Mouse (Mus musculus) ES-CJ7 (cell line): ENCODE results near the gene Fam207a.

ENCODE experiments used
- DNase-seq: peaks from one replicate; pipeline ENCODE4 v3.0.0; 2011; ENCODE audit warnings: low read depth, low spot score

Gene Fam207a

GRCm38 (mm10) chr10:77531026-77532019 is 15.7 kb upstream of the Fam207a start:
- DNase-seq, result no peak

GRCm38 (mm10) chr10:77530140-77530539 is 14.6 kb upstream of the Fam207a start, which contains the start of gene Itgb2:
Gene Itgb2, plus strand, starts transcription at chr10:77530252.
- DNase-seq, result no peak

GRCm38 (mm10) chr10:77528634-77529033 is 13.0 kb upstream of the Fam207a start:
- DNase-seq, result no peak

GRCm38 (mm10) chr10:77526488-77526887 is 10.9 kb upstream of the Fam207a start:
- DNase-seq, result no peak

- no peak for DNase-seq
Measured at GRCm38 (mm10) chr10:77523321-77523720, 7.7 kb upstream of the Fam207a start.

- no peak for DNase-seq
Measured at GRCm38 (mm10) chr10:77522746-77523145, 7.2 kb upstream of the Fam207a start.

GRCm38 (mm10) chr10:77522021-77522731 is 6.6 kb upstream of the Fam207a start:
- no peak for DNase-seq

GRCm38 (mm10) chr10:77520497-77520896 is 4.9 kb upstream of the Fam207a start:
- DNase-seq, result no peak

- no peak for DNase-seq
Measured at GRCm38 (mm10) chr10:77519191-77519590, 3.6 kb upstream of the Fam207a start.

GRCm38 (mm10) chr10:77517801-77518200 is 2.2 kb upstream of the Fam207a start:
- no peak for DNase-seq

GRCm38 (mm10) chr10:77517066-77517620 is 1.6 kb upstream of the Fam207a start:
- peak; percentile 75 for DNase-seq

GRCm38 (mm10) chr10:77516379-77516951 is 880 bp upstream of the Fam207a start:
- no peak for DNase-seq

- no peak for DNase-seq
Measured at GRCm38 (mm10) chr10:77510225-77510982, 5.2 kb downstream of the Fam207a start.

- peak; percentile 86 for DNase-seq
Measured at GRCm38 (mm10) chr10:77509403-77510187, 6.0 kb downstream of the Fam207a start.

GRCm38 (mm10) chr10:77508744-77509143 is 6.8 kb downstream of the Fam207a start:
- DNase-seq, result no peak

- DNase-seq, result no peak
Measured at GRCm38 (mm10) chr10:77507779-77508178, 7.8 kb downstream of the Fam207a start.

GRCm38 (mm10) chr10:77506961-77507577 is 8.5 kb downstream of the Fam207a start:
- no peak for DNase-seq

- no peak for DNase-seq
Measured at GRCm38 (mm10) chr10:77506526-77506925, 9.1 kb downstream of the Fam207a start.

- DNase-seq, result no peak
Measured at GRCm38 (mm10) chr10:77504143-77504542, 11.4 kb downstream of the Fam207a start.
